Mouse (Mus musculus): ENCODE results near the gene Lyar. TPM values are rescaled to one million over a fixed set of nuclear protein-coding genes. Genes with fewer than 3 reads are reported as not detected.

Gene Lyar
- polyA plus RNA-seq (2016; fragmentation: Nextera tagmentation; extraction: Ambion mirVana): 84.8 and 91.9 TPM in 2 replicates

- peak within 1 kb of the TSS; percentile 80 for H3K27ac ChIP-seq
- under 1% methylated on average over 55 of the region's 55 CpGs for WGBS
- peaks cover 16% of the 10 kb centered on the region for H3K36me3 ChIP-seq
- peak within 1 kb of the TSS; percentile 86 for H3K9ac ChIP-seq
- peak within 1 kb of the TSS; percentile 89 for H3K4me2 ChIP-seq (replicated peaks)
- H3K27me3 ChIP-seq: no peaks in the 10 kb centered on the region
- ATAC-seq (ENCODE audit: low FRiP score): peak; percentile 91
- H3K4me3 ChIP-seq: peak within 1 kb of the TSS; percentile 93
- H3K9me3 ChIP-seq (replicated peaks): no peaks in the 10 kb centered on the region
- H3K4me1 ChIP-seq: peaks cover 20% of the 10 kb centered on the region
Observed at GRCm38 (mm10) chr5:38220328-38220912, at the start of gene Lyar, which contains the start of gene Zbtb49. Gene Lyar (plus strand): TSS chr5:38220470. Gene Zbtb49 (minus strand): TSS chr5:38220457.

GRCm38 (mm10) chr5:38173766-38174165 is 46.5 kb upstream of the Lyar start:
- H3K27ac ChIP-seq: no peak overlapping the region
- H3K4me2 ChIP-seq (replicated peaks): no peak overlapping the region
- H3K9me3 ChIP-seq (replicated peaks): no peaks in the 10 kb centered on the region
- H3K27me3 ChIP-seq: no peaks in the 10 kb centered on the region
- H3K36me3 ChIP-seq: no peaks in the 10 kb centered on the region
- H3K4me3 ChIP-seq: no peak overlapping the region
- no peaks in the 10 kb centered on the region for H3K4me1 ChIP-seq
- H3K9ac ChIP-seq: no peak overlapping the region
- ATAC-seq (ENCODE audit: low FRiP score): no peak
- WGBS: 61% methylated on average over 5 of the region's 5 CpGs

GRCm38 (mm10) chr5:38174256-38174912 is 45.9 kb upstream of the Lyar start:
- Histone ChIP-seq H3K27me3 (no peaks in the 10 kb centered on the region), H3K27ac (no peak overlapping the region), H3K4me3 (no peak overlapping the region), H3K4me2 (replicated peaks) (no peak overlapping the region), H3K9me3 (replicated peaks) (no peaks in the 10 kb centered on the region), H3K4me1 (no peaks in the 10 kb centered on the region), H3K36me3 (no peaks in the 10 kb centered on the region), H3K9ac (no peak overlapping the region)
- no peak for ATAC-seq (ENCODE audit: low FRiP score)
- WGBS: 85% methylated on average over 16 of the region's 16 CpGs

GRCm38 (mm10) chr5:38184688-38185285 is 35.5 kb upstream of the Lyar start:
- H3K27me3 ChIP-seq: no peaks in the 10 kb centered on the region
- H3K9me3 ChIP-seq (replicated peaks): no peaks in the 10 kb centered on the region
- H3K4me2 ChIP-seq (replicated peaks): no peak overlapping the region
- H3K36me3 ChIP-seq: no peaks in the 10 kb centered on the region
- no peak for ATAC-seq (ENCODE audit: low FRiP score)
- H3K9ac ChIP-seq: no peak overlapping the region
- no peak overlapping the region for H3K27ac ChIP-seq
- WGBS: 87% methylated on average over 6 of the region's 6 CpGs
- no peaks in the 10 kb centered on the region for H3K4me1 ChIP-seq
- H3K4me3 ChIP-seq: no peak overlapping the region

GRCm38 (mm10) chr5:38187006-38187405 is 33.3 kb upstream of the Lyar start:
- no peak overlapping the region for H3K4me3 ChIP-seq
- H3K4me2 ChIP-seq (replicated peaks): no peak overlapping the region
- H3K27ac ChIP-seq: no peak overlapping the region
- H3K36me3 ChIP-seq: no peaks in the 10 kb centered on the region
- no peaks in the 10 kb centered on the region for H3K4me1 ChIP-seq
- H3K27me3 ChIP-seq: no peaks in the 10 kb centered on the region
- no peak for ATAC-seq (ENCODE audit: low FRiP score)
- no peak overlapping the region for H3K9ac ChIP-seq
- H3K9me3 ChIP-seq (replicated peaks): no peaks in the 10 kb centered on the region
- WGBS: 83% methylated on average over 2 of the region's 2 CpGs

- Histone ChIP-seq H3K4me3 (no peak overlapping the region), H3K9ac (no peak overlapping the region), H3K9me3 (replicated peaks) (no peaks in the 10 kb centered on the region), H3K27me3 (no peaks in the 10 kb centered on the region), H3K4me1 (0 out of 2 replicates have a peak, but pooled peaks cover 5% of the 10 kb centered on the region), H3K27ac (no peak overlapping the region), H3K36me3 (no peaks in the 10 kb centered on the region), H3K4me2 (replicated peaks) (no peak overlapping the region)
- no peak for ATAC-seq (ENCODE audit: low FRiP score)
- WGBS: 89% methylated on average over 3 of the region's 3 CpGs
Observed at GRCm38 (mm10) chr5:38190907-38191306, 29.4 kb upstream of the Lyar start.

- ATAC-seq (ENCODE audit: low FRiP score): no peak
- H3K27me3 ChIP-seq: no peaks in the 10 kb centered on the region
- WGBS: 44% methylated on average over 2 of the region's 2 CpGs
Observed at GRCm38 (mm10) chr5:38194946-38195345, 25.3 kb upstream of the Lyar start.

GRCm38 (mm10) chr5:38195941-38196340 is 24.3 kb upstream of the Lyar start:
- ATAC-seq (ENCODE audit: low FRiP score): no peak
- H3K36me3 ChIP-seq: peaks cover 19% of the 10 kb centered on the region
- no peaks in the 10 kb centered on the region for H3K9me3 ChIP-seq (replicated peaks)
- no peaks in the 10 kb centered on the region for H3K27me3 ChIP-seq
- no peak overlapping the region for H3K4me3 ChIP-seq
- H3K27ac ChIP-seq: no peak overlapping the region
- no peak overlapping the region for H3K9ac ChIP-seq
- 0 out of 2 replicates have a peak, but pooled peaks cover 5% of the 10 kb centered on the region for H3K4me1 ChIP-seq
- H3K4me2 ChIP-seq (replicated peaks): no peak overlapping the region

More at GRCm38 (mm10) chr5:38194946-38195345, 25.3 kb upstream of the Lyar start:
- peaks cover 12% of the 10 kb centered on the region for H3K36me3 ChIP-seq
- no peak overlapping the region for H3K4me3 ChIP-seq
- H3K9me3 ChIP-seq (replicated peaks): no peaks in the 10 kb centered on the region
- no peak overlapping the region for H3K27ac ChIP-seq
- H3K4me1 ChIP-seq: 0 out of 2 replicates have a peak, but pooled peaks cover 5% of the 10 kb centered on the region
- H3K9ac ChIP-seq: no peak overlapping the region
- H3K4me2 ChIP-seq (replicated peaks): no peak overlapping the region

- WGBS: 79% methylated on average over 5 of the region's 5 CpGs
- Histone ChIP-seq H3K36me3 (peaks cover 29% of the 10 kb centered on the region), H3K9ac (no peak overlapping the region), H3K4me2 (replicated peaks) (no peak overlapping the region), H3K27ac (no peak overlapping the region), H3K27me3 (no peaks in the 10 kb centered on the region), H3K4me3 (no peak overlapping the region), H3K9me3 (replicated peaks) (no peaks in the 10 kb centered on the region), H3K4me1 (0 out of 2 replicates have a peak, but pooled peaks cover 5% of the 10 kb centered on the region)
- ATAC-seq (ENCODE audit: low FRiP score): no peak
Observed at GRCm38 (mm10) chr5:38196821-38197481, 23.3 kb upstream of the Lyar start.

- 21% methylated on average over 7 of the region's 7 CpGs for WGBS
- Histone ChIP-seq H3K4me3 (no peak overlapping the region), H3K27ac (no peak overlapping the region), H3K4me1 (0 out of 2 replicates have a peak, but pooled peaks cover 5% of the 10 kb centered on the region), H3K27me3 (no peaks in the 10 kb centered on the region), H3K9ac (no peak overlapping the region), H3K36me3 (peaks cover 34% of the 10 kb centered on the region), H3K4me2 (replicated peaks) (no peak overlapping the region), H3K9me3 (replicated peaks) (no peaks in the 10 kb centered on the region)
- peak; percentile 69; the same call in 1 of the 2 replicates for ATAC-seq (ENCODE audit: low FRiP score)
Observed at GRCm38 (mm10) chr5:38197482-38197823, 22.8 kb upstream of the Lyar start.

GRCm38 (mm10) chr5:38199686-38200085 is 20.6 kb upstream of the Lyar start:
- Histone ChIP-seq H3K36me3 (peaks cover 57% of the 10 kb centered on the region), H3K4me3 (no peak overlapping the region), H3K9me3 (replicated peaks) (no peaks in the 10 kb centered on the region), H3K4me1 (0 out of 2 replicates have a peak, but pooled peaks cover 5% of the 10 kb centered on the region), H3K27me3 (no peaks in the 10 kb centered on the region), H3K27ac (no peak overlapping the region), H3K4me2 (replicated peaks) (no peak overlapping the region), H3K9ac (no peak overlapping the region)
- WGBS: 100% methylated on average over 2 of the region's 2 CpGs
- no peak for ATAC-seq (ENCODE audit: low FRiP score)

GRCm38 (mm10) chr5:38205303-38205726 is 15.0 kb upstream of the Lyar start:
- 82% methylated on average over 7 of the region's 7 CpGs for WGBS
- Histone ChIP-seq H3K4me2 (replicated peaks) (no peak overlapping the region), H3K36me3 (peaks cover 84% of the 10 kb centered on the region), H3K27me3 (no peaks in the 10 kb centered on the region), H3K9ac (no peak overlapping the region), H3K4me1 (no peaks in the 10 kb centered on the region), H3K4me3 (no peak overlapping the region), H3K9me3 (replicated peaks) (no peaks in the 10 kb centered on the region), H3K27ac (no peak overlapping the region)
- ATAC-seq (ENCODE audit: low FRiP score): no peak
